Mouse (Mus musculus) gastrocnemius, adult 18-20 months (tissue): ENCODE measurements around the gene Gm9857. TPM values are rescaled to one million over a fixed set of nuclear protein-coding genes. Genes with fewer than 3 reads are reported as not detected.

Experiments used
- DNase-seq: peaks from one replicate; pipeline ENCODE4 v3.0.0; 2021; ENCODE audit warnings: low spot score
- long read RNA-seq, 2 experiments: library from polyadenylated mRNA; stranded (forward); transcript quantifications; one replicate each; pipeline ENCODE4 v2.0.0; 2021
- total RNA-seq, 2 experiments: library from RNA; stranded (reverse); gene quantifications; 2 replicates each; pipeline ENCODE4 v1.2.3; 2021

The Gm9857 gene
- not detected for total RNA-seq
- long read RNA-seq, experiment 1, result 0 reads
- long read RNA-seq, experiment 2, result 0 reads

GRCm38 (mm10) chr3:108940001-108940633 lies at the start of gene Gm9857:
Gm9857 (minus strand) TSS chr3:108940445.
- no peak for DNase-seq

GRCm38 (mm10) chr3:108987009-108987659 lies 46.9 kb upstream of the Gm9857 start:
- DNase-seq, result no peak

GRCm38 (mm10) chr3:108986534-108986933 lies 46.3 kb upstream of the Gm9857 start:
- DNase-seq, result no peak

- no peak for DNase-seq
Measured at GRCm38 (mm10) chr3:108983989-108984388, 43.7 kb upstream of the Gm9857 start.

DNA sequence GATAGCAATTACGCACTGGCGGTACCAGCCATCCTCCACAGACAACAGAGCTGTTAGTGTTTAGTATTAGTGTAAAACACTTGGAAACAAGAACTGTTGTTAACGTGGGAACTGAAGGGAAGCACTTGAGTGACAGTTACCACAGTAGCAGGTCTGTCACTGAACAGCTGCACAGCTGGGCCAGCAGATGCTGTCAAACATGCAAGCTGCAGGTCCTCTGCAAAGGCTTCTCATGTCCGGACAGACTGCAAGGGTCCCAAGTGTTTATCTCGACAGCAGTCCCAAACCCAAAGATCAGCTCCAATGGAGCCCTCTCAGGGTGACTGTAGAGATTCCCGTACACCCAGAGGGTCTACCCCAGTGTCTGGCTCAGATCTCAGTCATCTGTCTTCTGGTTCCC lies 41.7 kb upstream of the Gm9857 start:
- DNase-seq, result no peak

DNA sequence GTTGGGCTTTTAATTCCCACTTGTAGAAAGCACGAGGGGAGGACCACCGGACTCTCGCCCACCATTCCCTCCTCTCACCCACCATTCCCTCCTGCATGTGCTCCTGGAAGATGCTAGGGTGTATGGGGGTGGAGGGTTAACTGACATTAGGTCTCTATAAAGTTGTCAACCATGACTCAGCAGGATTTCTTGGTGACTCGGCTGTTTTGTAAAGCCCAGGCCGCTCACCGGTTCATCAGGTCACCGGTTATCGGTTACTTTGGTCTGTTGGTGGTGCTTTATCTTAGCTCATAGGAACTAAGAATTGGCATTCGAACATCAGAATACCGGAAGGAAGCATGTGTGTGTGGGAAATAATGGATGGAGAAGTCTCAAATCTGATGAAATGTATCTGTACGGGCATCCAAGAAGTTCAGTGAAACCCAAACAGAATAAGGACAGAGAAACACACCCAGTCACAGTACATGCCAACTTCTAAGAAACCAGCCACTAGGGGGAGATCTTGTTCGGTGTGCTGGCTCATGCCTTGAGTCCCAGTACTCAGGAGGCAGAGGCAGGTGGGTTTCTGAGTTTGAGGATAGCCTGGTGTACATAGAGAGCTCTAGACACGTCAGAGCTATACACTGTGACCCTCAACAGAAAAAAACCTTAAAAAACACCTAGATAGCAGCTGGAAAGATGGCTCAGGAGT lies 37.2 kb upstream of the Gm9857 start:
- DNase-seq, result no peak

DNA sequence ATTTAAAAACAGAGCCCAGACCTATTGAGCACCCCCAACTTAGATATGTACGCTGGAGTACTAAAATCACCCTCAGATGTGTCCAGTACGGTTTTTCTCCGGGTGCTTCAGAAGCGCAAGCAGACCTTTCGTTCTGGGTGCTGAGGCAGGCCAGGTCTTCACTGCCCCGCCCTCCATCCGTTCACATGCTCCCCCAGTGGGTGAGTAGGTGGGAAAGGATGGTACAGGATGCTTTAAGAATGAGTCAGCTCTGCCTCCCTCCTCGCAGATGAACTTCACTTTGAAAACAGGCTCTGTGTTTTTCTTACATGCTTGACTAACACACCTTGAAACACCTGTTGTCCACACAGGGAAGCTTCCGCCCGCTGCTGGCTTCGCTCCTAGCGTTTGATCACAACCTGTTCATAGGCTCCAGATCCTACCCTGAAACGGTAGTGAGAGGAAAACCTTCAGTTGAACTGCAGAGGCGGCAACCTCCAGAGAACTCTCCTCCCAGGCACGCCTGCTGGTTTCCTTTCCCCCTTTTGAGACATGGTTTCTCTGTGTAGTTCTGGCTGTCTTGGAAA lies 34.8 kb upstream of the Gm9857 start:
- no peak for DNase-seq

GRCm38 (mm10) chr3:108973980-108974660 lies 33.9 kb upstream of the Gm9857 start:
- DNase-seq, result no peak

GRCm38 (mm10) chr3:108966051-108966450 lies 25.8 kb upstream of the Gm9857 start:
- no peak for DNase-seq

- DNase-seq, result no peak
Measured at GRCm38 (mm10) chr3:108964361-108965044, 24.3 kb upstream of the Gm9857 start.

DNA sequence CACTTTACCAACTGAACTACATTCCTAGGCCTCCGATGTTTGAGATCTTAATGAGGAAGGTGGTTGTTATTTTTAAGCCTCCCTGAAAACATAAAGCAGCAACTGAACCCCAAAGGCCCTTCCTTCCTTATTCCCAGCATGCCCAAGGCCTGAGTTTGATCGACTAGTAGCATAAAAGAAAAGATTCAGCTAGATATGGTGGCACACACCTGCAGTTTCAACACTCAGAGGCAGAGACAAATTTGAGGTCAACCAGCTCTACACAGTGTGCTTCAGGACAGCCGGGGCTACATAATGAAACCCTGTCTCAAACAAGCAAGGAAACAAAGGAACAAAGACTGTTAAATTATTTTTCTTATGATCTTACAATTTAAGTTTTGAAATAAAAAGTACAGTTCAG lies 23.5 kb upstream of the Gm9857 start:
- DNase-seq, result no peak

DNA sequence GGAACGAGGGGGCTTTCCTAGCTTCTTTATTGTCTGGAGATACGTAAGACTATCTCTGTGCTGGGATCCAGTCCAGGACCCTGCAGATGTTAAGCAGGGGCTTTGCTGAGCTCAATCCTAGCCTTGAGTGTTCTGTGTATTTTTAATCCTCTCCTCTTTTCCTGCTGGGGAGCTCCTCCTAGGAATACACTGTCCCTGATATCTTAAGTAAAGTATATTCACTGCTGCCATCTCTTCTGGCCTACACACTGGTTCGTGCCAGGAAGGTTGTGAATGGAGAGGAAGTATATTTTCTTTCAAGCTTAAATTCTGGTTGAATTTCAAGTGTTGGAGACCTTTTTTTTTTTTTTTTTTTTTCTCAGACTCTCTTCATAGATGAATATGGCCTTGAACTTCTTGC lies 23.0 kb upstream of the Gm9857 start:
- no peak for DNase-seq

GRCm38 (mm10) chr3:108961655-108962054 lies 21.4 kb upstream of the Gm9857 start:
- no peak for DNase-seq

DNA sequence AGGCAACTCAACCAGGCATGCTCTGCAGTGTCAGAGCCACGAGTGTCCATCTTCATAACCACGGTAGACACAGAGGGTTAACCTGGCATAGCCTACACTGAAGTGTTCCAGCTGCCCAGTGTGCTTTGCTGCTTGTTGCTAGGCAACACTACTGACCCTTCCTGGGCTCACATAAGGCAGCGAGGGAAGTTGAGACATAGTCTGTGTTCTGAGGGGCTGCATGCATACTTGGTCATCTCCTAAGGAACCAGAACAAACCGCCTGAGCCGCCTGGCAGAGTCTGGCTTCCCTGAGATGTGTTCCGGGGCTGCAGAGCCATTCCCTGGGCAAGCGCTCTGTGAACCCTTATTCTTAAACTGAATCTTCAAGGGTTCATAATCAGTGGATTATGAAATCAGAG lies 21.0 kb upstream of the Gm9857 start:
- DNase-seq, result no peak

DNA sequence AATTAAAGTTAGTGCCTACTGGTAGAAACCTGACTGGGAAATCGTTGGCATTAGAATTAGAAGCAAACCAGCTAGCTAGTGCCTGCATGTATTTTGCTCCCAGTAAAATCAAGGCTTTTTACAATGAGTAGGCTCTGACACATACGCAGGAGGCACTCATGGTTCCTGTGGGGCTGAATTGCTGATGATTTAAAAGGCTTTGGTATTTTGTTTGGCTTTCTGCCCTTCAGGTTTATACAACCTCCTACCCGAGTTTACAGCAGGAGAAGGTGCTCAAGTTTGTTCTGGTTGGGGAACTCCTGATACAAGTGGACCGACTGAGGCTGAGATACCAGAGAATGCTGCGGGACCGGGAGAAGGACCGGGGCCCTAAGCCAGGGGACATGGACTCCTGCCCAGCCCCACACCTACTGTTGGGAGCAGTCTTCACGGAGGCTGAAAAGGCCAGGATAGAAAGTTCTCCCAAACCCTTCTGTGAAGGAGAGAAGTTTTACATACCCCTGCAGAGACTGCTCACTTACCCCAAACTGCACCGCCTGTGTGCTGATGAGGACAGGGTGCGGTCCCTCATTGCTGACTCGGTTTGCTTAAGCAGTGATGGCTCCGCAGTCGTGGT lies 19.5 kb upstream of the Gm9857 start:
- no peak for DNase-seq

DNA sequence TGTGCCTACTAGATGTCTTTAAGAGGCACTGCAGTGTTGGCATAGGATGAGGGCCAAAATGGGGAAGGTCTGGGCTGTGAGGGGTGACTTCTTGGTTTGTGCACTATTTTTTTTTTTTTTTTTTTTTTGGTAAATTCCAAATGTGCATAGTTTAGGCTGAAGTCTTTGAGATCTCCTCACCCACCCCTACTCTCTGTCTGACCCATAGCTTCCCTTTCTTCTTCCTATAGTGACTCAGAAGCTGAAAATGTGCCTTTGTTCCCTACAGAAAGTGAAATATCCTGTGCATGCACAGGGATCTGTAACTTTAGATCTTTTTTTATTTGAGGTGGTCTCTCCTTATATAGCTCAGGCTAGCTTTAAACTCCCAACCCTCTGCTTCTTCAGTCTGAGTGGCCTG lies 17.7 kb upstream of the Gm9857 start:
- no peak for DNase-seq

- DNase-seq, result no peak
Measured at GRCm38 (mm10) chr3:108940996-108941395, 751 bp upstream of the Gm9857 start.

GRCm38 (mm10) chr3:108939573-108939972 lies 672 bp downstream of the Gm9857 start, which contains the start of gene Henmt1:
Henmt1 (plus strand) TSS chr3:108939873.
- no peak for DNase-seq

GRCm38 (mm10) chr3:108938691-108939090 lies 1.6 kb downstream of the Gm9857 start:
- DNase-seq, result no peak

GRCm38 (mm10) chr3:108933557-108933956 lies 6.7 kb downstream of the Gm9857 start:
- DNase-seq, result no peak

- DNase-seq, result no peak
Measured at GRCm38 (mm10) chr3:108926308-108926707, 13.9 kb downstream of the Gm9857 start.
